Mouse (Mus musculus) stomach, postnatal 0 days (tissue): Measurements from ENCODE around the gene Lix1l.

ENCODE experiments used
- CTCF ChIP-seq: IDR thresholded peaks from 2 replicates; pipeline ENCODE4 v1.5.1; 2016; ENCODE audit warnings: antibody characterized with exemption, low read depth, mild to moderate bottlenecking, moderate library complexity
- EP300 ChIP-seq: optimal IDR thresholded peaks from 2 replicates; pipeline ENCODE3; 2016; ENCODE audit warnings: antibody characterized with exemption

DNA sequence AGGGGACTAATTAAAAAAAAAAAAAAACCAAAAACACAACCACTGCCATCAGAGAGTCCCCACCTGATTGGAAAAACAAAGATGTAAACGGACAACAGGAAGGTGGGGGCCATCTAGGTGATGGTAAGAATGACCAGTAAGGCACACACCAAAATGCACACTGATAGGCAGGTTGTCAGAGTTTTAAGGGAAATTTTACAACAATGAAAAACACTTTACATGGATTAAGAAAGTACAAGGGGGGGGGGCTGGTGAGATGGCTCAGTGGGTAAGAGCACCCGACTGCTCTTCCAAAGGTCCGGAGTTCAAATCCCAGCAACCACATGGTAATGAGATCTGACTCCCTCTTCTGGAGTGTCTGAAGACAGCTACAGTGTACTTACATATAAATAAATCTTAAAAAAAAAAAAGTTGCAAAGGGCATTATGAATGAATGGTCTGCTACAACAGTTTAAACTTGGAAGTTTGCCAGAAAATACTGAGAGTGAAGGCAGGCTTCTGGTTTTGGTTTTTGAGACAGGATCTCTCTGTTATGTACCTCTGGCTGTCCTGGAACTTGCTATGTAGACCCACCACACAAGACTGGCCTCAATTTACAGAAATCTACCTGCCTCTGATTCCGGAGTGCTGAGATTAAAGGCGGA is 67.6 kb downstream of the Lix1l start:
- TF ChIP-seq CTCF = no peak
- no peak for TF ChIP-seq EP300
